Mouse (Mus musculus) adipose tissue, adult 10 weeks (tissue): ENCODE data around the gene Gm49027. TPM values are rescaled to one million over a fixed set of nuclear protein-coding genes. Genes with fewer than 3 reads are reported as not detected.

Source experiments
- polyA plus RNA-seq: library from polyadenylated mRNA; stranded (reverse); fragments of 350-450 nt; fragmentation: Illumina TruSeq; extraction: RNeasy Lipid Tissue Mini Kit (QIAGEN cat#74804); gene quantifications from one replicate; pipeline ENCODE4 v1.2.3, GENCODE M21; 2014; ENCODE audit warnings: low read depth, low replicate concordance

Gene Gm49027
- polyA plus RNA-seq: not detected

GRCm38 (mm10) chr5:123525281-123525680, at the start of gene Gm49027:
Gene Gm49027 (minus strand): TSS chr5:123525488.

GRCm38 (mm10) chr5:123572357-123573186, 47.3 kb upstream of the Gm49027 start, which contains the start of gene Vps33a:
Gene Vps33a (minus strand): TSS chr5:123573038.

GRCm38 (mm10) chr5:123523692-123524392, 1.4 kb downstream of the Gm49027 start, which contains the start of gene Diablo:
Gene Diablo (minus strand): TSS chr5:123524176.

GRCm38 (mm10) chr5:123510160-123510559, 15.1 kb downstream of the Gm49027 start, which contains the start of gene B3gnt4:
Gene B3gnt4 (plus strand): TSS chr5:123510460.

GRCm38 (mm10) chr5:123489112-123489785, 36.0 kb downstream of the Gm49027 start, which contains the start of the genes Lrrc43 and Il31:
Gene Lrrc43 (plus strand): TSS chr5:123489305.
Gene Il31 (minus strand): TSS chr5:123489489.

Other genes starting within 250 kb of the Gm49027 start
- gene Bcl7a, start 181.7 kb downstream of the Gm49027 start, polyA plus RNA-seq: 19.9 TPM
- 24.1 TPM for gene Mlxip, start 130.7 kb downstream of the Gm49027 start, polyA plus RNA-seq
- gene Lrrc43, start 36.2 kb downstream of the Gm49027 start, polyA plus RNA-seq: 2.3 TPM
- gene Il31, start 36.0 kb downstream of the Gm49027 start, polyA plus RNA-seq: 1.5 TPM
- 0.57 TPM for gene B3gnt4, start 15.0 kb downstream of the Gm49027 start, polyA plus RNA-seq
- 55.7 TPM for gene Diablo, start 1.3 kb downstream of the Gm49027 start, polyA plus RNA-seq
- 25.4 TPM for gene Vps33a, start 47.5 kb upstream of the Gm49027 start, polyA plus RNA-seq
- gene Clip1, start 159.1 kb upstream of the Gm49027 start, polyA plus RNA-seq: 39.3 TPM
- 38.0 TPM for gene Zcchc8, start 195.6 kb upstream of the Gm49027 start, polyA plus RNA-seq
- gene Rsrc2, start 223.9 kb upstream of the Gm49027 start, polyA plus RNA-seq: 71.0 TPM
- gene Kntc1, start 224.2 kb upstream of the Gm49027 start, polyA plus RNA-seq: 2.1 TPM